Mouse (Mus musculus) thymus, postnatal 36 days (tissue): ENCODE measurements around the gene 1700021F05Rik.
"Not testable (repeated sequence)": the region's sequence is repeated elsewhere in the genome, so short reads cannot be mapped to it uniquely, and the experiment has no call there.

Experiments used
- DNase-seq, 2 experiments: peaks; one replicate each; pipeline ENCODE4 v3.0.0; 2022; ENCODE audit warnings: mixed read lengths in 2 of 2

Gene 1700021F05Rik

GRCm38 (mm10) chr10:43538831-43539230, 2.0 kb downstream of the 1700021F05Rik start:
- DNase-seq = no peak

- DNase-seq = no peak
Measured at GRCm38 (mm10) chr10:43537652-43538051, 3.1 kb downstream of the 1700021F05Rik start.

- DNase-seq = no peak
Measured at GRCm38 (mm10) chr10:43534382-43534781, 6.4 kb downstream of the 1700021F05Rik start.

GRCm38 (mm10) chr10:43527283-43528269, 13.2 kb downstream of the 1700021F05Rik start:
- no peak for DNase-seq

GRCm38 (mm10) chr10:43523931-43524330, 16.9 kb downstream of the 1700021F05Rik start, which contains the start of gene Gm9803:
TSS of gene Gm9803 (plus strand) at chr10:43524084.
- not testable (repeated sequence) for DNase-seq

GRCm38 (mm10) chr10:43519977-43520376, 20.8 kb downstream of the 1700021F05Rik start:
- no peak for DNase-seq

- DNase-seq = no peak
Measured at GRCm38 (mm10) chr10:43518368-43518767, 22.4 kb downstream of the 1700021F05Rik start.

- DNase-seq = no peak
Measured at GRCm38 (mm10) chr10:43517836-43518235, 23.0 kb downstream of the 1700021F05Rik start.

- DNase-seq = no peak
Measured at GRCm38 (mm10) chr10:43516992-43517660, 23.7 kb downstream of the 1700021F05Rik start.

GRCm38 (mm10) chr10:43512976-43513375, 27.8 kb downstream of the 1700021F05Rik start:
- DNase-seq = no peak

- no peak for DNase-seq
Measured at GRCm38 (mm10) chr10:43509228-43509627, 31.6 kb downstream of the 1700021F05Rik start.

- DNase-seq = no peak
Measured at GRCm38 (mm10) chr10:43507051-43507450, 33.7 kb downstream of the 1700021F05Rik start.

- no peak for DNase-seq
Measured at GRCm38 (mm10) chr10:43504291-43504690, 36.5 kb downstream of the 1700021F05Rik start.

- no peak for DNase-seq
Measured at GRCm38 (mm10) chr10:43502599-43502998, 38.2 kb downstream of the 1700021F05Rik start.

- no peak for DNase-seq
Measured at GRCm38 (mm10) chr10:43490846-43491245, 49.9 kb downstream of the 1700021F05Rik start.

- no peak for DNase-seq
Measured at GRCm38 (mm10) chr10:43490034-43490433, 50.8 kb downstream of the 1700021F05Rik start.

- no peak for DNase-seq
Measured at GRCm38 (mm10) chr10:43489550-43489949, 51.2 kb downstream of the 1700021F05Rik start.

GRCm38 (mm10) chr10:43489139-43489538, 51.7 kb downstream of the 1700021F05Rik start:
- DNase-seq = no peak

- no peak for DNase-seq
Measured at GRCm38 (mm10) chr10:43488258-43488657, 52.5 kb downstream of the 1700021F05Rik start.

- DNase-seq = no peak
Measured at GRCm38 (mm10) chr10:43487441-43488010, 53.3 kb downstream of the 1700021F05Rik start.

- DNase-seq = no peak
Measured at GRCm38 (mm10) chr10:43485751-43486268, 55.0 kb downstream of the 1700021F05Rik start.

- no peak for DNase-seq
Measured at GRCm38 (mm10) chr10:43483426-43483995, 57.3 kb downstream of the 1700021F05Rik start.

- no peak for DNase-seq
Measured at GRCm38 (mm10) chr10:43482021-43482420, 58.8 kb downstream of the 1700021F05Rik start.
